Mouse (Mus musculus) layer of hippocampus, postnatal 25 days (tissue): ENCODE data around the gene Hhat. TPM values are rescaled to one million over a fixed set of nuclear protein-coding genes. Genes with fewer than 3 reads are reported as not detected.

Source experiments
- DNase-seq, 2 experiments: peaks; one replicate each; pipeline ENCODE4 v3.0.0; 2022; ENCODE audit warnings: mixed read lengths in 2 of 2, low spot score in 1 of 2; ENCODE audit errors: extremely low spot score in 1 of 2
- total RNA-seq, 2 experiments: library from RNA; stranded (reverse); gene quantifications; 2 replicates each; pipeline ENCODE4 v1.2.3; 2021

The Hhat gene
- total RNA-seq, 2 experiments from 2014 or later: 1.2 to 1.8 TPM

DNA sequence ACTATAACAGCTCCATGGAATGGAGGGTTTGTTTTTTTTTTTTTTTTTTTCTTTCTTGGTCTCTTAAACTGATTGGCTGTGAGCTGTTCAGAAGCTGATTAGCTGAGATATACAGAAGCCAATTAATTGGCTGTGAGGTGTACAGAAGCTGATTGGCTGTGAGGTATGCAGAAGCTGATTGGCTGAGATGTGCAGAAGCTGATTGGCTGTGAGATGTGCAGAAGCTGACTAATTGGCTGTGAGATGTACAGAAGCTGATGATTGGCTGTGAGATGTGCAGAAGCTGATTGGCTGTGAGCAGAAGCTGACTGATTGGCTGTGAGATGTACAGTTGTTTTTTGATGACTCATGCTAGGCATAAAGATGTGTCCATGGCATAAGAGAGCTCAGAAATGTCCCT is 320.6 kb downstream of the Hhat start:
- no peak for DNase-seq

DNA sequence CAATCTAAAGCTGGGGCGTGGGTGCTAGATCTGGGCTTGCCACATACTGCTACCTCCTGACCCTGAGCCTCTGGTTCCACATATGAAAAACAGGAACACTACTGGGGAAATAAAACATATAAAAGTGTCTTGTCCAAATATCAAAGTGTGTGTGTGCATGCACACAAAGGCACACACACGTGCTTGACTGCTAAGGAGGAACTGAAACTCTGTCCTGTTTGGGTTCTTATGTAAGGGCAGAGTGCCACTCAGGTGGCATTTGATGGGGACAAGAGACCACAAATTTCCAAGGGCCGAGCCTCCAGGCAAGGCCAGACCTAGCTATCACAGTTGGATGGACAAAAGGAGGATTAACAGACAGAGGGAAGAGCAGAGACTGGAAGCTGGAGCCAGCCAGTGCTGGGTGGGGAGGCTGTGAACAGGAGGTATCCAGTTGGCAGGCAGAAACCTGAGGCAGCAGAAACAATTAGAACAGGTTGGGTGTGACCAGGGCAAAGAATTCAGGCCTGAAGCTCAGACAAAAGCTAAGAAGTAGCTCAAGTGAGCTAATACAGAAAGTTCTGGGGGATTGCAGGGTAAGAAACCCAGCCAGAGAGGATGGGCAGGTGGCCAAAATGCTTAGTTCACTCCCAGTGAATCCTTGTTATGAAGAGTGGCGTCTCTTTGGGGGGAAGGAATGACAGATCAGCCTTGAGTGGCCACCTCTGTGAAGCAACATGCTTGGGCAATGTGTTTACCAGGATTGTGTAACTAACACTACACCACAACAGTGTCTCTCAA is 321.3 kb downstream of the Hhat start:
- no peak for DNase-seq

DNA sequence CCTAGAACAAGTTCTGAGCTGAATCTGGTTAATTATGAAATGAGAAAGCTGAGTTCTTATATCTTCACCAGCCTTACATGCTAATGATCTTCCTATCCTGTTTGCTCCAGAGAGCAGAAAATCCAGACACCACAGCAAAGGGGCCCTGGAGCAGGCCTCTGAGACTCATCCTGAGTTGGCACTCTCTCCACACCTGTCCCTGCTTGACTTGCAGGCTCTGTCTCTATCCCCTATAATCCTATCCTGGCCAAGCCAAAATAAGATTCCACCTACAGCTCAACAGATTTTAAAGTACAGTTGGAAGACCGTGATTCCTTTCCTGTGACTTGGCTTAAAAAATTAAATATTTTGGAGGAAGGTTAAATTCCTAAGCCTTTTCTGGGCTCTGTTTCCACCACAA is 322.5 kb downstream of the Hhat start:
- DNase-seq: no peak

DNA sequence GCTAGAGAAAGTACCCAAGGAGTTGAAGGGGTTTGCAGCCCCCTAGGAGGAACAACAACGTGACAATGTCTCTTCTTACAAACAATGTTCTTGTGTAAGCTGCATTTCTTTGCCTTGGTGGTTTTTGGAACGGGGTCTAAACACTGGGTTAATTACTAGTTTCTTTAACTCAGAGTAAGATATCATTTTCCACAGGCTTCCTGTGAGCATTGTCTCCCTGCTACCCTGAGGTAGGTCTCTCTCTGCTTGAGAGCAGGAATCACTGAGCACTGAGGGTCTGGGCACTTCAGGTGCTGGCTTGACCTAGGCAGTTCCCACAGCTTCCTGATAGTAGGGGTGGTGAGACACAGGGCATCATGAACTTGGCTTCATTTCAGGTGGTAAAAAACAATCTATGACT is 323.4 kb downstream of the Hhat start:
- DNase-seq: no peak

Other genes with a start within 250 kb of the Hhat start
- gene Sertad4, start 84.5 kb upstream of the Hhat start, total RNA-seq: 10 to 100 TPM; 14.5 to 19.5 TPM